Mouse (Mus musculus) cerebellum, adult 2 months (tissue): ENCODE measurements around the gene Fam196b.

ENCODE experiments used
- CTCF ChIP-seq: fragments of 200-500 bp; IDR thresholded peaks from 2 replicates; pipeline ENCODE4 v1.5.1; 2011; ENCODE audit warnings: low read depth, mild to moderate bottlenecking, control low read depth, low read length, moderate library complexity, borderline replicate concordance; ENCODE audit not compliant: insufficient read depth
- POLR2A ChIP-seq: fragments of 200-500 bp; IDR thresholded peaks from 2 replicates; pipeline ENCODE4 v1.6.1; 2011; ENCODE audit warnings: low read length, control low read depth, borderline replicate concordance; ENCODE audit not compliant: insufficient read depth

- TF ChIP-seq POLR2A, result no peak
- TF ChIP-seq CTCF, result no peak
Observed at GRCm38 (mm10) chr11:34375557-34375956, 60.9 kb downstream of the Fam196b start.
